Mouse (Mus musculus) brown adipose tissue, adult 24 weeks (tissue): Measurements from ENCODE around the gene Sh2d1b1. TPM values are rescaled to one million over a fixed set of nuclear protein-coding genes. Genes with fewer than 3 reads are reported as not detected.
"Not testable (repeated sequence)": the region's sequence is repeated elsewhere in the genome, so short reads cannot be mapped to it uniquely, and the experiment has no call there.

ENCODE experiments used
- H3K27ac ChIP-seq: fragments of 200-500 bp; replicated peaks from 2 replicates; pipeline ENCODE4 v1.5.1; 2012; ENCODE audit warnings: low read depth, mild to moderate bottlenecking, low read length
- H3K4me1 ChIP-seq: fragments of 200-500 bp; 2 replicates; pipeline ENCODE4 v1.6.1; 2012; ENCODE audit warnings: low read length, mixed read lengths; ENCODE audit not compliant: control insufficient read depth, insufficient read depth, insufficient read length
- H3K4me3 ChIP-seq: fragments of 200-500 bp; 2 replicates; pipeline ENCODE4 v1.5.1; 2012; ENCODE audit warnings: low read depth, mild to moderate bottlenecking, low read length, moderate library complexity; ENCODE audit not compliant: insufficient read depth
- polyA plus RNA-seq: library from polyadenylated mRNA; stranded (reverse); fragments of >200 nt; gene quantifications from 2 replicates; pipeline ENCODE4 v1.2.4, GENCODE M21; 2012; ENCODE audit not compliant: missing spikeins, insufficient read depth, insufficient read length

Sh2d1b1 gene
- polyA plus RNA-seq = not detected in 2 replicates

GRCm38 (mm10) chr1:170277016-170277415 lies at the start of gene Sh2d1b1:
Gene Sh2d1b1 (plus strand): TSS chr1:170277320.
- Histone ChIP-seq H3K4me3 (no peak within 1 kb of the TSS), H3K27ac (no peak within 1 kb of the TSS), H3K4me1 (no peaks in the 10 kb centered on the region)

GRCm38 (mm10) chr1:170232688-170233087 lies 44.4 kb upstream of the Sh2d1b1 start, which contains the start of gene Sh2d1b2:
Gene Sh2d1b2 (plus strand): TSS chr1:170232749.
- not testable (repeated sequence) for H3K4me3 ChIP-seq, H3K27ac ChIP-seq, H3K4me1 ChIP-seq

DNA sequence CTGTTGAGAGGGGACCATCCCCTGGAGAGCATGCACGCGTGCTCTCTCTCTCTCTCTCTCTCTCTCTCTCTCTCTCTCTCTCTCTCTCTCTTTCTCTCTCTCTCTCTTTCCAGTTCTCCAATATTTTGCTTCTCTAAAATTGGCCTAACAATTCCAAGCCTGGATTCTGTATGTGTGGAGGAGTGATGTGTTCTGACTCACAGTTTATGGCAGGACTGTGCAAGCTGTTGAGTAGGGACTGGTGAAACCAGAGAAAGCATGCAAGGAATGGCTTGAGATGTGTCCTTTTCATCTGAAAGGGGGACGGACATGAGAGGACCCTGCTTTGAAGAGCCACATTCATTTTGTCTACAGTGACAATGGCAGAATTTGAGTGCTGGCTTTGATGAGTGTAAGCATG lies 32.1 kb upstream of the Sh2d1b1 start:
- H3K27ac ChIP-seq = no peak overlapping the region
- H3K4me3 ChIP-seq = no peak overlapping the region
- H3K4me1 ChIP-seq = no peaks in the 10 kb centered on the region

DNA sequence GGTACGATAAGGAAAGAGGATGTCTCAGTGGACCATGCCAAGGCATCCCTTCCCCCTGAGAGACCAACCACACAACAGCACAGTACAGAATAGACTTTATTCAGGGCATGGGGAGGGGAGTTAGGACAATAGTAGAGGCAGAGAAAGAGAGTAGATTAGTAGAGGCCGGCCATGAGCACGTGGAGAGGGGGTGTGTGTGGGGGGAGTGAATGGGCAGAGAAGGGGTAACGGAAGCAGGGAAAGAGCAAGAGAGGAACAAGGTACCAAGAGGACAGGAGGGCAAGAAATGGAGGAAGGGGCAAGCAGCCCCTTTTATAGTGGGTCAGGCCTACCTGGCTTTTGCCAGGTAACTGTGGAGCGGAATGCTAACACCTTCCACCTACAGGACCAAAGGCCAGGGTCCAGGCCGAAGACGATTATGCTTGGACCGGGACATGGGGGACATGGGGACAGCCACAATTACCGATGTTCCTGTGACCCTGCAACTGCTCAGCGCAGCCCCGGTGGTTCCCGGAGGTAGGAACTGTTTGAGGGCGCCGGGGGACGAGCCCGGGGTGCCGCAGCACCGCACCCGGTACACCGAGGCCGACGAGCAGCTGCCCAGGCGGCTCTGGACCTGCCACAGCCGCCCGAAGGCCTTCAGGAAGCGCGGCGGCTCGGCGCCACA lies 22.1 kb upstream of the Sh2d1b1 start:
- no peak overlapping the region for H3K27ac ChIP-seq

GRCm38 (mm10) chr1:170255560-170255910 lies 21.6 kb upstream of the Sh2d1b1 start:
- H3K4me3 ChIP-seq = peak overlapping the region; percentile 90
- no peak overlapping the region for H3K27ac ChIP-seq
- H3K4me1 ChIP-seq = no peaks in the 10 kb centered on the region

More for the DNA sequence above, 22.1 kb upstream of the Sh2d1b1 start:
- Histone ChIP-seq H3K4me3 (peak overlapping the region; percentile 90), H3K4me1 (no peaks in the 10 kb centered on the region)

- H3K27ac ChIP-seq = no peak overlapping the region
- no peaks in the 10 kb centered on the region for H3K4me1 ChIP-seq
- no peak overlapping the region for H3K4me3 ChIP-seq
These were observed 6.8 kb upstream of the Sh2d1b1 start for GRCm38 (mm10) chr1:170270281-170270680.

DNA sequence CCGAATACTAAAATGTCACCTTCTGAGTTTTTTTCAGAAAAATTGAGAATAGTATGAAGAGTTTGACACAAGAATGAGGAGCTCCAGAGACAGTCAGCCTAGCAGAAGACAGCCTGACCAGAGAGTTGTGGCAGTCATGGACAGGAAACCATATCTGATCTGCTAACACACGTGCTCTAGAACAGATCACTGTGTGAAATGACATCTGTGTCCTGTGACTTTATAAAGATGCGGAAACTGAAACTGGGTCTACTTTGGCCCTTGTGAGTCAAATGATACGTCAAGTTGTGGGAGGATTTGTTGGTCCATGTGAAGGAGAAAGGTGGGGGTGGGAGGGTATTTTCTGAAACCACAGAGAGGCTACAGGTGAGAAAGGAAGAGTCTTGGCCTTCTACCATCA lies 6.4 kb upstream of the Sh2d1b1 start:
- H3K27ac ChIP-seq = no peak overlapping the region
- no peaks in the 10 kb centered on the region for H3K4me1 ChIP-seq
- no peak overlapping the region for H3K4me3 ChIP-seq

- no peak overlapping the region for H3K27ac ChIP-seq
- H3K4me3 ChIP-seq = no peak overlapping the region
These were observed 3.9 kb upstream of the Sh2d1b1 start for GRCm38 (mm10) chr1:170273252-170273651.

DNA sequence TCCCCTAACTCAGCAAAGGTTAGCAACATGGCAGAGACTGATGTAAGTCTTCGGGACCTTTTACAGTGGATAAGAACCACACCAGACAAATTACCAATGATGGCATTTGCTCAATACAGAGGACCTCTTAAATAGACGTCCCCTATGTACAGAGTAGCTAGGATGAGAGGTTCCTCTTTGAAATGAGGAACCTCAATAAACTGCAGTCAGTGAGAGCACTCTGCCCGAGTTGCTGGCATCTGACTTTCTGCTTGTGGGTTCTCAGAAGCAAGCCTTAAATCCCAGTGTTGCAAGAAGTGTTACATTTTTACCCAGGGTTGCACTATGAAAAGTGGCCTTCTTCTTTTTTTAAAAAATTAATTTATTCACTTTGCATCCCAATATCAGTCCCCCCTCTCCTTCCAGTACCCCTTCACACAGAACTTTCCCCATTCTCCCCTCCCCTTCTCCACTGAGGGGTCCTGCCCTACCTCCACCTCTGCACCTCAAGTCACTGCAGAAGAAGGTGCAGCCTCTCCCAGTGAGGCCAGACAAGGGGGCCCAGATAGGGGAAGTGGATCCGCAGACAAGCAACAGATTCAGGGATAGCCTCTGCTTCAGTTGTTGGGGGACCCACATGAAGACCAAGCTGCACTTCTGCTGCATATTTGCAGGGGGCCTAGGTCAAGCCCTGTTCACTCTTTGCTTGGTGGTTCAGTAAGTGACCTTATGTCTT lies 5.5 kb downstream of the Sh2d1b1 start:
- Histone ChIP-seq H3K4me3 (no peak overlapping the region), H3K27ac (no peak overlapping the region), H3K4me1 (no peaks in the 10 kb centered on the region)

More at GRCm38 (mm10) chr1:170273252-170273651, 3.9 kb upstream of the Sh2d1b1 start:
- H3K4me1 ChIP-seq = no peaks in the 10 kb centered on the region

DNA sequence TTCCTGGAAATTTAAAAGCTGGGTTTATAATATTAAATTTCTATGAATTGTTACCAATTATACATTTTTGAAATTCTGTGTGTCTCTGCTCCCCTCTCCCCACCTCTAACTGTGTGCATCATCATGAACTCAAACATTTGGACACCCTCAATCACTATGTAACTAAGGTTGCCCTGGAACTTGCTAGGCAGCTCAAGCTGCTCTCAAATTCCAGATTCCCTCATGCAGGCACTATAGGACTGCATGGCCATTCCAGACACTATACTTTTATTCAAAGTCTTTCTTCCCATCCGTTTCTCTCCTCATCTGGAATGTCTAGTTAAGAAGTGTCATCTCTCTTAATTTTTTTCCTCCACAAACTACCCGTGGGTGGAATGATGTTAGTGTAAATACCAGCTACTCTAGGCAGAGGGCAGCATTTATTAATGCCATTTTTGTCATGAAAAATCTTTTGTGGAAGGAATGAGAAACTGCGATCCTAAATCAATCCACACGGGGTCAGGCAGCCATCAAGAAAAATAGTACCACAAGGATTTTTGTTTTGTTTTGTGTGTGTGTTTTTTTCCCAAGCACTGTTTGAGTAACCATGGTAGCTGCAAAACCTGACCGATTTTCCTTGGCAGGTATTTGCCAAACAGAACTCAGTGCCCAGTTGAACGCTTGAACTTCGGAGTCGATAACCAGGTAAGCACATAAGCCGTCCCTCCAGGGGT lies 15.3 kb downstream of the Sh2d1b1 start:
- Histone ChIP-seq H3K4me3 (no peak overlapping the region), H3K4me1 (no peaks in the 10 kb centered on the region), H3K27ac (no peak overlapping the region)

GRCm38 (mm10) chr1:170293257-170293656 lies 16.1 kb downstream of the Sh2d1b1 start:
- no peak overlapping the region for H3K4me3 ChIP-seq
- no peaks in the 10 kb centered on the region for H3K4me1 ChIP-seq
- H3K27ac ChIP-seq = no peak overlapping the region

GRCm38 (mm10) chr1:170294786-170295570 lies 17.9 kb downstream of the Sh2d1b1 start:
- H3K4me1 ChIP-seq = no peaks in the 10 kb centered on the region
- H3K4me3 ChIP-seq = no peak overlapping the region
- H3K27ac ChIP-seq = no peak overlapping the region

GRCm38 (mm10) chr1:170299496-170299895 lies 22.4 kb downstream of the Sh2d1b1 start:
- no peak overlapping the region for H3K27ac ChIP-seq
- no peak overlapping the region for H3K4me3 ChIP-seq
- H3K4me1 ChIP-seq = no peaks in the 10 kb centered on the region

DNA sequence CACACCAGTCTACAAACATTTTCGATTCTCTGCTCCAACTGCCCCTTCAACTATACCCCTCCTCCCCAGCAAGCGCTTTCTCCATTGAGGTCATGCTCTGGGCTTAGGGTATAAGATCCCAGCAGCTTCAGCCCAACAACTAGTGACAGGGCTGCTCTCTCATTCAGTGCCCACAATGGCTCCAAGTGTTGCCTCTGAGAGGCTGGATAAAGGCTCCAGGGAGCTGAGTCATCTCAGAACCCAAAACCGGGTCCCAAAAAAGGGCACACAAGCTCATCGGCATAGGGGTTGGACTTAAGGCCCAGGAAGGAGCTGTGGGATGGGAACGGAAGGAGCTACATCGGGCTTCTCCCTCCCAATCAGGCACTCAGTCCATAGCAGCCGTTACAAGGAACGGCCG lies 24.6 kb downstream of the Sh2d1b1 start:
- H3K4me1 ChIP-seq = no peaks in the 10 kb centered on the region
- no peak overlapping the region for H3K27ac ChIP-seq
- H3K4me3 ChIP-seq = no peak overlapping the region

DNA sequence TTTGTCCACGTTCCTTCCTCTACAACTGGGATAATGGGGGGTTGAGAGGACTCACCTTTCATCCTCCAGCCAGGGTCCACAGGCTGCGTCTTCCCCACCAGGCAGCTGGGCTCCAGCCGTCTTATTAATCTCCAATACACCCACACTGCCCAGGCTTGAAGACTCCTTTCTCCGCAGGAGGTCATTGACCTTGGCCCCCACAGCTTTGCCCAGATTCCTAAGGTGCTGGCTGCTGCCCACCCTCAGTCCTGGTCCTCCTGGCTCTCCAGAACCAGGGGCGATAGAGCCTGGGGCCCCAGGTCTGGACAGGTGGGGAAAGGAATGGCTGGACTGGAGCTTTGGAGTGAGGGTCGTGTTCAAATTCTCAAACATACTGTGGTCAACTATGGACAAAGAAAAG lies 25.3 kb downstream of the Sh2d1b1 start:
- Histone ChIP-seq H3K4me3 (no peak overlapping the region), H3K4me1 (no peaks in the 10 kb centered on the region)

More for the DNA sequence above, 25.3 kb downstream of the Sh2d1b1 start:
- H3K27ac ChIP-seq = no peak overlapping the region
